Mouse (Mus musculus): ENCODE measurements at regions not wholly inside any gene's neighbourhood (a gene's known extent, or its start where the extent isn't known, plus 50 kb on each side); places are given as distances from the start of the nearest gene placed in this dataset.

DNA sequence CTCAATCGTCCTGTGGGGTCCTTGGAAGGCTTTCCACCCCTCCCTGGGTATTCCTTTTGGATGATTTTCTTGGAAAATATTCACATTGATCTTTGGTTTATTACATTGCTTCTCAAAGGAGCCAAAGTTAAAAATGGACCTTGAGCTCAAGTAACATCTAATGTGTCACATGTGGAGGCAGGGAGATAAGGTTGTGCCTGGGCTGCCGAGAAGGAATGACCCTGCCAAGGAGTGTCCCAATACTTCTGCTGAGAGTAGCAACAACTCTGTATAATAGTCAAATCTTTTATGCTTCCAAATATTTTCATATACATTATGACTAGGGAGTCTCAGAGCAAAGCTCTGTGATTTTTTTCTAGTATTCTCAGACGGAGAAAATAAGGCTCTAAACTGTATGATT lies 113.4 kb upstream of the Nt5c1b start:
- no peak for DNase-seq (ENCODE audit: low spot score)

DNA sequence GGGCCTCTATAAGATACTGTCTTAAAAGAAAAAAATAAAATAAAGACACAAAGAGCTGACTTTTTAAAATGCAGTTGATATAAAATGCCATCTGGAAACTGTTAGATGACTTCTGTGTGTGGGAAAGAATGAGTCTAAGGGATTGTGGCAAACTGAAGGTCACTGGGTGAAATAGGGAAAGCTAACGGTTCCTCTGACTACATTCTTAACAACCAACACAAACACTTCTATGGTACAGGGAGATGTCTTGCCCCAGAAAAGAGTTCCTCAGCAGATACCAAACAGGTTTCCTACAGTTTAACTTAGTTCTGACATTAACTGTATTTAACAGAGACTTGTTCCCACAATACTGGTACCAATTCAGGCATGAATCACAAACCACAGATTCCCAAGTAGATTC lies 103.6 kb upstream of the Nt5c1b start:
- DNase-seq (ENCODE audit: low spot score), result no peak

DNA sequence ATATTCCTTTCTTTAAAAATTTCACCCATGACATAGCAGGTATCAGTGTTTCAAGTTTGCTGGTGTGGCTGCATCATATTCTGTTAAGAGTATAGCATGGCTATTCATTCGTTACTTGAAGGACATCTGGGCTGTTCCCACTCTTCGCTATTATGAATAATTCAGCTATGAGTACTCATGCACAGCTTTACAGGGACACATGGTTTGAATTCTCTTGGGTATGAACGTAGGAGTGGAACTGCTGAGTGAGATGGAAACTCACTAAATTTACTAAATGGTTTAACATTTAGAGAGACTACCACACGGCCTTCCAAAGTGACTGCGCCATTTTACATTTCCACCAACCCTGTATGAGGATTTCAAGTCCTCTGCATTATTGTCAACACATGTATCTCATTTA lies 97.7 kb upstream of the Nt5c1b start:
- DNase-seq (ENCODE audit: low spot score), result no peak

- DNase-seq (ENCODE audit: low spot score), result no peak
Measured at GRCm38 (mm10) chr12:10275226-10275625, 94.5 kb upstream of the Nt5c1b start.

DNA sequence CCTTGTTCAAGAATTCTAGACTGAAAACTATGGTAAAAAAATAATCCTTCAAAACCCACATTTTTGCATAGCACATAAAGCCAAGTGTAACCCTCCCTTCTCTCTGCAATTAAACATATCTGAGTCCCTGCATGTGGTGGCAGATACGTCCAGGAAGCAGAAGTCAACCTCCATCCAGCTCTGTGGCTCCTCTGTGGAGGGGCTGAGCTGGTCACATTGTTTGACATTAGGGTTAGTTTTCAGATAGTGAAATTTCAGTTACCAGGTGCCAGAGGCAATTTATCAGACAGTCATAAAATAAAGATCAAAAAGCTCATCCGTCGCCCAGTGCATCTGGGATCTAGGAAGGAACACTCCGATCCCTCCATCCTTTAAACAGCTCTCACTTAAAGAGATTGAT lies 77.1 kb upstream of the Nt5c1b start:
- DNase-seq (ENCODE audit: low spot score), result no peak

- no peak for DNase-seq (ENCODE audit: low spot score)
Measured at GRCm38 (mm10) chr12:10305970-10306369, 63.8 kb upstream of the Nt5c1b start.
